Mouse (Mus musculus) embryonic facial prominence, embryonic 15.5 days (tissue): Measurements from ENCODE around the gene Myom1. TPM values are rescaled to one million over a fixed set of nuclear protein-coding genes. Genes with fewer than 3 reads are reported as not detected.

ENCODE experiments used
- ATAC-seq: fragments of 200-750 bp; cut with Nextera tagmentation; 2 replicates; pipeline ENCODE4 v1.8.0; 2017; ENCODE audit warnings: low read depth, moderate TSS enrichment; ENCODE audit not compliant: insufficient number of reproducible peaks, low FRiP score, low TSS enrichment
- H3K27ac ChIP-seq: fragments of 300-500 bp; sonication (generic); replicated peaks from 2 replicates; pipeline ENCODE4 v1.5.1; 2015; ENCODE audit warnings: mild to moderate bottlenecking, inconsistent platforms
- H3K27me3 ChIP-seq: fragments of 300-500 bp; sonication (generic); 2 replicates; pipeline ENCODE4 v1.6.1; 2015; ENCODE audit warnings: inconsistent platforms
- H3K36me3 ChIP-seq: fragments of 300-500 bp; sonication (generic); 2 replicates; pipeline ENCODE4 v1.6.1; 2015; ENCODE audit warnings: mild to moderate bottlenecking, inconsistent platforms
- H3K4me1 ChIP-seq: fragments of 300-500 bp; sonication (generic); 2 replicates; pipeline ENCODE4 v1.6.1; 2015; ENCODE audit warnings: inconsistent platforms
- H3K4me2 ChIP-seq: fragments of 300-500 bp; sonication (generic); replicated peaks from 2 replicates; pipeline ENCODE4 v1.6.1; 2015; ENCODE audit warnings: mild to moderate bottlenecking, inconsistent platforms
- H3K4me3 ChIP-seq: fragments of 300-500 bp; sonication (generic); replicated peaks from 2 replicates; pipeline ENCODE4 v1.5.1; 2015; ENCODE audit warnings: mild to moderate bottlenecking, inconsistent platforms
- H3K9ac ChIP-seq: fragments of 300-500 bp; sonication (generic); 2 replicates; pipeline ENCODE4 v1.6.1; 2015; ENCODE audit warnings: inconsistent platforms
- H3K9me3 ChIP-seq: fragments of 300-500 bp; sonication (generic); replicated peaks from 2 replicates; pipeline ENCODE4 v1.6.1; 2016; ENCODE audit warnings: inconsistent platforms
- WGBS: fragments of 180-500 bp; shearing (Covaris S2); methylation state at CpG from one replicate; pipeline ENCODE4 v1.1.7; 2015; 5-methylcytosine and 5-hydroxymethylcytosine counted together
- polyA plus RNA-seq: library from polyadenylated mRNA; unstranded; fragments of >200 nt; fragmentation: Nextera tagmentation; extraction: Ambion mirVana; gene quantifications from 2 replicates; pipeline ENCODE4 v1.2.1, GENCODE M21; 2015

The Myom1 gene
- polyA plus RNA-seq, 1 experiment from 2014 or later: 22.9 TPM

DNA sequence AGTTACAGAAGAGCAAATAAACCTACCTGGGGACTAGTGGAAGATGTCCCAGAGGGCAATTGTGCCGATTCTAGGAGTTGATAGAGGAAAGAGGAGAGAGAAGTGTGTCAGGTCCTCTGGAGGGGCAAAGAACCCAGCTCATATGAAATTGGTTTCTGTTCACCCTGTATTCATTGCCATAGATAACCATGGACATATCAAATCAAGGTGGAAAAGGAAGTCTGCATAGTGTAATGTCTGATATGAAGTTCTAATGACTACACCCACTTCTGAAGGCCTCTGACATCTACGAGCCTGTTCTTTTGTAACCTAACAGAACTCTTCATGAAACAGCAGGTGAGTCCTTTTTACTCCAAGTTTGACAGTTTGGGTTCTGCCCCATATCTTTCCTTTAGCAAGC, 1.3 kb downstream of the Myom1 start:
- Histone ChIP-seq H3K9me3 (no peaks in the 10 kb centered on the region), H3K4me2 (no peak overlapping the region), H3K9ac (no peak overlapping the region), H3K27ac (peak overlapping the region; percentile 100), H3K36me3 (no peaks in the 10 kb centered on the region), H3K27me3 (no peaks in the 10 kb centered on the region), H3K4me1 (peaks cover 25% of the 10 kb centered on the region), H3K4me3 (no peak overlapping the region)
- no peak for ATAC-seq
- WGBS: 85% methylated on average over 2 of the region's 2 CpGs

DNA sequence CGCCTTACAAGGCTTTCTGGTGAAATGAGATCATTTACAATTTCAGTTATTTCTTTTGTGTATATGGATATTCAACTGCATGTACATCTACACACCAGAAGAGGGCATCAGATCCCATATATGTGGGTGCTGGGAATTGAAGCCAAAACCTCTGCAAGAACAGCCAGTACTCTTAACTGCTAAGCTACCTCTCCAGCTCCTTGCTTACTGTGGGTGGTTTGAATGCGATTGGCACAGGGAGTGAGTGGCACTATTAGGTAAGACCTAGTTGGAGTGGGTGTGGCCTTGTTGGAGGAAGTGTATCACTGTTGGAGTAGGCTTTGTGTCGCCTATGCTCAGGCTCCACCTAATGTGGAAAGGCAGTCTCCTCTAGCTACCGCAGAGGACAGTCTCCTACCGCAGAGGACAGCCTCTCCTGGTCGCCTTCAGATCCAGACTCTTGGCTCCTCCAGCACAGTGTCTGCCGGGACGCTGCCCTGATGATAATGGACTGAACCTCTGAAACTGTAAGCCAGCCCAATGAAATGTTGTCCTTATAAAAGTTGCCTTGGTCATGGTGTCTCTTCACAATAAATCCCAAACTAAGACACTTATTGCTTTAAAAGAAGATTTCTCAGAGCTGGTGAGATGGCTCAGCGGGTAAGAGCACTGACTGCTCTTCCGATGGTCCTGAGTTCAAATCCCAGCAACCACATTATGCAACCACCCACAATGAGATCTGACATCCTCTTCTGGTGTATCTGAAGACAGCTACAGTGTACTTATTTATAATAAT, 1.9 kb downstream of the Myom1 start:
- no peak overlapping the region for H3K9ac ChIP-seq
- H3K4me3 ChIP-seq: no peak overlapping the region
- no peaks in the 10 kb centered on the region for H3K9me3 ChIP-seq
- 87% methylated on average over 10 of the region's 10 CpGs for WGBS
- peaks cover 22% of the 10 kb centered on the region for H3K4me1 ChIP-seq
- H3K27ac ChIP-seq: no peak overlapping the region
- no peaks in the 10 kb centered on the region for H3K36me3 ChIP-seq
- no peak for ATAC-seq
- H3K4me2 ChIP-seq: no peak overlapping the region
- H3K27me3 ChIP-seq: no peaks in the 10 kb centered on the region

DNA sequence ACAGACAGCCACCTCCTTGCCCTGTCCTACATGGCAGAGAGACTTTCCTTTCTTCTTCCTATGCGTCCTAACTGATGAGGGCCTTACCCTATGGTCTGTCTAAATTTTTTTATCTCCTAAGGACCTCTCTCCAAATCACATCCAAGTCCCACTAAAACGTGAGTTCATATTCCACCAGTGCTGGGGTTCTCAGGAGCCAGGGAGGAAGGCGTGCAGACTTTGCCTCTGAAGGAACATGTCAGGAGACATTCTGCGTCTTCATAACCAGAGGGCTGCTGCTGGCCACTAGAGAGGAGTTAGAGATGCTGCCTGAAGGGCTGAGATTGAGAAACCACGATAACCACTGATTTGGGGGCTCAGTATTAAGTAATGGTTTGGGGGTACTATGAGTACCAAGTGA, 4.5 kb downstream of the Myom1 start:
- Histone ChIP-seq H3K4me1 (peaks cover 11% of the 10 kb centered on the region), H3K4me3 (no peak overlapping the region), H3K27ac (no peak overlapping the region), H3K4me2 (no peak overlapping the region), H3K36me3 (no peaks in the 10 kb centered on the region), H3K9ac (no peak overlapping the region), H3K27me3 (no peaks in the 10 kb centered on the region), H3K9me3 (no peaks in the 10 kb centered on the region)
- WGBS: 75% methylated on average over 5 of the region's 5 CpGs
- ATAC-seq: no peak

DNA sequence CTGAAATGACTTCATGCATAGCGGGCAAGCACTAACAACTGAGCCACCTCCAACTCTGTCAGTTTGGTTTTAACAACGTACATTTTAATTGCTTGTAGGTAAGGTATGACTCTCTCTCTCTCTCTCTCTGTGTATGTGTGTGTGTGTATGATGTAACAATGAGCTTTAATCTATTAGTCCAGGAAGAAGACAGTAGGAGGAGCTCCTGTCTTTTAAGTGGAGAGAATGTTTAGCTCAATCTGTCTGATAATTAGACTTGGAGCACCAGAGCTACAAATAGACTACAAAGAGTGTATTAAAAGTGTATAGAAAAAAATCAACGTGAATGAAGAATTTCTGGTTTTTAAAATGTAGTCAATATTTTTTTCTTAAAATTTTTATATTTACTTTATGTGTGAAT, 6.2 kb downstream of the Myom1 start:
- no peak overlapping the region for H3K27ac ChIP-seq
- H3K9ac ChIP-seq: no peak overlapping the region
- ATAC-seq: no peak
- no peaks in the 10 kb centered on the region for H3K9me3 ChIP-seq
- H3K4me3 ChIP-seq: no peak overlapping the region
- H3K27me3 ChIP-seq: no peaks in the 10 kb centered on the region
- WGBS: 69% methylated on average over 3 of the region's 3 CpGs
- no peaks in the 10 kb centered on the region for H3K36me3 ChIP-seq
- 0 out of 2 replicates have a peak, but pooled peaks cover under 1% of the 10 kb centered on the region for H3K4me1 ChIP-seq
- H3K4me2 ChIP-seq: no peak overlapping the region

DNA sequence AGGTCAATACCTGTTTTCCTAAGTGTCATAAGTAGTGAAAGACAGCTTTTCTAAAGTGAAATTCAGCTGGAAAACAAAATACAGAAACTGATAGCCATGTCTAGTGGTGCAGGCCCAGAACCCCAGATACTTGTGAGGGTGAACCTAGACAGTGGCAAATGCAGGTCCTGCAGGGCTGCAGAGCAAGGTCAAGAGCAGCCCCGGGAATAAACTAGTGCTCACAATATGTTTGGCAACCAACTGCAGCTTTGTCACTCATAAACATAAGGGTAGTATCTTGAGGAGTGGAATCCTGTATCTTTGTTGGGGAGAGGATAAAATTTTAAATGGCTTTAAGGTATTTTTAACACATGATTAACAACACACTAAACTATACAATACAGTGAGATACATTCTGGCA, 7.3 kb downstream of the Myom1 start:
- H3K27me3 ChIP-seq: no peaks in the 10 kb centered on the region
- no peak overlapping the region for H3K4me3 ChIP-seq
- H3K9ac ChIP-seq: no peak overlapping the region
- no peaks in the 10 kb centered on the region for H3K4me1 ChIP-seq
- WGBS: 74% methylated on average over 1 of the region's 1 CpGs
- no peak overlapping the region for H3K4me2 ChIP-seq
- H3K27ac ChIP-seq: no peak overlapping the region
- H3K36me3 ChIP-seq: no peaks in the 10 kb centered on the region
- ATAC-seq: no peak
- no peaks in the 10 kb centered on the region for H3K9me3 ChIP-seq

DNA sequence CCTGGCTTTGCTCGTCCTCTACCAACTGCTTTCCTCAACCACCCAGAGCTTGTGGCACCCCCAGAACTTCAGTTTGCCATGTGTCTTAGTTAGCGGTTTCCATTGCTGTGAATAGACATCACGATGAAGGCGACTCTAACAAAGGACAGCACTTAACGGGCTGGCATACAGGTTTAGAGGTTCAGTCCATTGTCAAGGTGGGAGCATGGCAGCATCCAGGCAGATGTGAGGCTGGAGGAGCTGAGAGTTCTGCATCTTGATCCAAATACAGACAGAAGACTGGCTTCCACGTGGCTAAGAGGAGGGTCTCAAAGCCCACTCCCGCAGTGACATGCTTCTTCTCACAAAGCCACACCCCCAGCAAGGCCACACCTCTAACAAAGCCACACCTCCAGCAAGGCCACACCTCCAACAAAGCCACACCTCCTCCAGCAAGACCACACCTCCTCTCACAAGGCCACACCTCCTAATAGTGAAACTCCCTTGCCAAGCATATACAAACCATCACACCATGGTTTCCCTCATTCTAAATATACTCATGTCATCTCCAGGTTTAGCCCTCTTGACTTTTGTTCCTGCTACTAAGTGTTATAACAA, 8.3 kb downstream of the Myom1 start:
- no peak for ATAC-seq
- 64% methylated on average over 7 of the region's 7 CpGs for WGBS
- Histone ChIP-seq H3K36me3 (no peaks in the 10 kb centered on the region), H3K9me3 (no peaks in the 10 kb centered on the region), H3K9ac (no peak overlapping the region), H3K27ac (no peak overlapping the region), H3K4me3 (no peak overlapping the region), H3K4me2 (no peak overlapping the region), H3K27me3 (no peaks in the 10 kb centered on the region), H3K4me1 (no peaks in the 10 kb centered on the region)

DNA sequence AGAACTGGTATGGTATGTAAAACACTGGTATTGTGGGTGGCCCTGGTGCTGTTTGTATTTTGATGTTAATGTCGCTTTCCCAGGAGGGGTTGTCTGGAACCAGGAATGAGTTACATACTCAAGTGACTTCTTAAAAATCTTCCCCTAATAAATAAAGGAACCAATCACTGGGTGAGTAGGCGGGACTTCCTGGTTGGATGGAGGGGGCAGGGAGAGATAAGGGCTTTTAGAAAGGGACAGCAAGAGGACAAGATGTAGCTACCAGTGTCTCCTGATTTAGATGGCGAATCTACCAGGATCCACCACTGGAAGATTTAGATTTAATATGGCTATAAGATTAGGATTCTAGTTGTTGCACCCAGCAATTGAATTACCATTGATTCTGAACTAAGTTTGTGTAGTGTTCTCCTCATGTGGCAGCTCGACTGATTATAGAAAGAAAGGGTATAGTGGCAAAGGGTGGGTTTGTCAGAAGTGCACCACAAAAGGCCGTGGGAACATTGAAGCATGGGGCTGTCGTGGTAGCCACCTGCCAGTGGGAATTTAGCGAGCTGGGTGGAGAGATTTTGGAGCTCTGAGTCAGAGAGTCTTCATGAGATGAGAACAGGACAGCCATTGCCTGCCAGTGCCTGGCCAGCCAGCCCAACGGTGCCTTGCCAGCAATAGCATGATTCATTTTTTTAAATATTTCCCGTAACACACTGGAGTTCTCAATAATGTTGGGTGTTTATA, 9.7 kb downstream of the Myom1 start:
- Histone ChIP-seq H3K4me2 (no peak overlapping the region), H3K36me3 (no peaks in the 10 kb centered on the region), H3K9ac (no peak overlapping the region), H3K4me1 (no peaks in the 10 kb centered on the region), H3K27me3 (no peaks in the 10 kb centered on the region), H3K9me3 (no peaks in the 10 kb centered on the region), H3K27ac (no peak overlapping the region), H3K4me3 (no peak overlapping the region)
- no peak for ATAC-seq
- 83% methylated on average over 9 of the region's 9 CpGs for WGBS

DNA sequence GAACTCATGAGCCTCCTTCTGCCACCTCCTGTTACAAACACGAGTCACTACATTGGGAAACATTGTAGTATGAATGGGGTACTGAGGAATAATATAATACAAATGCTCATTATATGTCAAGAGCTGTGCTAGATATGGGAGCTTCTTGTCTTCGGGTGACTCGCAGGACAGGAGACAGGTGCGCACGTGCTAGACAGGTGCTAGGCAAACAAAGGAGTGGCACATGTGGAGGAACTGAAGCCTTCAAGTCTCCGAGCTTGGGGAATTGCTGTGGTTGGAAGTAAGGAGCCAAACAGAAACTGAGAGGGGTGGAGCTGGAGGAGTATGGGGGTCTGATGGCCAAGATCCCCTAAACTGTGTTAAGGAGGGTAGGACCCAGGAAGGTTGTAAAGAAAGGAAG, 10.7 kb downstream of the Myom1 start:
- Histone ChIP-seq H3K27me3 (no peaks in the 10 kb centered on the region), H3K9ac (no peak overlapping the region), H3K4me3 (no peak overlapping the region), H3K27ac (no peak overlapping the region), H3K4me2 (no peak overlapping the region), H3K36me3 (no peaks in the 10 kb centered on the region), H3K9me3 (no peaks in the 10 kb centered on the region), H3K4me1 (no peaks in the 10 kb centered on the region)
- ATAC-seq: no peak
- 85% methylated on average over 6 of the region's 6 CpGs for WGBS

DNA sequence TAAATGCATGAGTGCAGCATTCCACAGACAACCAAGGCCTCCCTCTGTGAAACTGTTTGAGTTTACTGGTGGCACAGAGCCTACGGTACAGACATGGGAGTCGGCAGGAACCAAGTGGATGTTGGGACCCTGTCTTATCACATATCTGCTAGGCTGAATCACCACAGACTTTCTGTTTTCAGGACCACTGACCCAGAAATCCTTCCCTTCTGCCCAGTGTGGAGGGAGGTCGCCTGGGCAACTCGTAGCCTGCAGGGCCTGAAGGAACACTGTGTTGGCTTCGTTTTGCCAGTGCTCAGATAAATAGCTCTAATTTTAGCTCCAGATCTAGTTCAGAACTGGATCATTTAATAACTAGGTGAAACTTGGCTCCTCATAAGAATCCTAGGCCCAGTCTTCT, 12.5 kb downstream of the Myom1 start:
- Histone ChIP-seq H3K9ac (no peak overlapping the region), H3K4me2 (no peak overlapping the region), H3K4me3 (no peak overlapping the region), H3K4me1 (peaks cover 7% of the 10 kb centered on the region; the same call in 1 of the 2 replicates), H3K9me3 (no peaks in the 10 kb centered on the region), H3K36me3 (no peaks in the 10 kb centered on the region), H3K27me3 (no peaks in the 10 kb centered on the region), H3K27ac (no peak overlapping the region)
- WGBS: 55% methylated on average over 5 of the region's 5 CpGs
- no peak for ATAC-seq

DNA sequence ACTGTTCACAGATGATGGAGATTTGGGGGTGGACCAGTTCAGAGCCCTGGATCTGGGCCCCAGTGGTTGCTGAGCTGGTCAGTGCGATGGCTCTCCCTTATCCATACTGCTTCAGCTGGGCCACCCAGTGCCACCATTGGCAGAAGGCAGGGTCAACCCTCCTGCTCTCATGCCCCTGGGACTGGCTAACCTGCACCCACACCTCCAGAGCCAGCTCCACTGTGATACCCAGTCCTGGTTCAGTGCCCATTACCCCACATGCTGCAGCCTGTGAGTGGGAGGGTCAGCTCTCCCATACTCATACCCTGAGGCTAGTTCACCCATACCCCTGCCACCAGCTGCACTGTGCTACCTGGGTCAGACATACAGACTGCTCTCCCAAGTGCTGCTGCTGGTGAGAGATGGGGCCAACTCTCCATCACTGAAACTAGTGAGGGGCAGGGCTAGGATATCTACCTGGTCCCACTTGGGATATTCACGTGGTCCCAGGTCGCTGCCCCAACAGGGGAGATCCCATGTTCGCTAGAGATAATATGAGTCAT, 15.1 kb downstream of the Myom1 start:
- Histone ChIP-seq H3K27me3 (no peaks in the 10 kb centered on the region), H3K36me3 (no peaks in the 10 kb centered on the region), H3K27ac (no peak overlapping the region), H3K9me3 (no peaks in the 10 kb centered on the region), H3K9ac (no peak overlapping the region), H3K4me3 (no peak overlapping the region), H3K4me2 (no peak overlapping the region), H3K4me1 (peaks cover 8% of the 10 kb centered on the region; the same call in 1 of the 2 replicates)
- no peak for ATAC-seq
- 90% methylated on average over 4 of the region's 4 CpGs for WGBS

DNA sequence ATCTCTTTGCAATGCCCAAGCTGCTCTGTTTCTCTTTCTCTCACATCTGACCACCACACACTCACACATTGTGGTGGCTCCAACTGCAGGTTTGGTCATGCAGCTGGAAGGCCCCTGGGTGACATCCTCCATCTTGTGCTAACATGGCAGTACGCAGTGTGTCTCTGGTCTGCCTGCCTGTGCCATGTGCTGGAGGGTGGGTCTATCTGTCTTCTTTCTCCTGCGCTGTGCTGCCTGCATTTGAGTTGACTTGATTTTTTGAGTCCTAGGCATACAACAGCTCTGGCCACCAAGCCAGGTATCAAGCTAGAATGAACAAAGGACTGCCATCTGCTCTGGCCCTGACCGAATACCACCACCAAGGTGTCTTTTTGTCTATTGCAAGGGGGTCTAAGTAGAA, 15.7 kb downstream of the Myom1 start:
- no peak overlapping the region for H3K27ac ChIP-seq
- ATAC-seq: no peak

More for the DNA sequence above, 15.7 kb downstream of the Myom1 start:
- Histone ChIP-seq H3K4me2 (no peak overlapping the region), H3K4me1 (peaks cover 12% of the 10 kb centered on the region; the same call in 1 of the 2 replicates), H3K27me3 (no peaks in the 10 kb centered on the region), H3K9me3 (no peaks in the 10 kb centered on the region), H3K4me3 (no peak overlapping the region), H3K36me3 (no peaks in the 10 kb centered on the region), H3K9ac (no peak overlapping the region)
- WGBS: 97% methylated on average over 3 of the region's 3 CpGs
